Mouse (Mus musculus): ENCODE results near the gene Tnni3k.

GRCm38 (mm10) chr3:155077908-155078307, 22.7 kb upstream of the Tnni3k start:
- TF ChIP-seq CTCF (IDR thresholded peaks at IDR 0.05; ENCODE audit: control insufficient read depth, insufficient read depth, insufficient replicate concordance, low read depth, low read length) (no peak), POLR2A (IDR thresholded peaks at IDR 0.05; ENCODE audit: control insufficient read depth, low read depth, low read length) (no peak)
